Mouse (Mus musculus) bone marrow, adult 2 months (tissue): ENCODE data around the gene Scrt2.

Experiments used
- CTCF ChIP-seq: fragments of 200-500 bp; IDR thresholded peaks from 2 replicates; pipeline ENCODE4 v1.5.1; 2011; ENCODE audit warnings: low read length, control low read depth; ENCODE audit not compliant: control insufficient read depth, insufficient read depth
- POLR2A ChIP-seq: fragments of 200-500 bp; IDR thresholded peaks from 2 replicates; pipeline ENCODE4 v1.6.1; 2011; ENCODE audit warnings: low read depth, mild to moderate bottlenecking, control low read depth, low read length, borderline replicate concordance; ENCODE audit not compliant: control insufficient read depth

GRCm38 (mm10) chr2:152099538-152099937, 18.2 kb downstream of the Scrt2 start:
- TF ChIP-seq POLR2A (no peak), CTCF (no peak)
